Mouse (Mus musculus) heart, embryonic 11.5 days (tissue): ENCODE data around the gene Egln3. TPM values are rescaled to one million over a fixed set of nuclear protein-coding genes. Genes with fewer than 3 reads are reported as not detected.
A peak's percentile ranks its signal among the peaks of the same experiment; 100 is the strongest.

Source experiments
- ATAC-seq: fragments of 200-750 bp; cut with Nextera tagmentation; replicated peaks from 2 replicates; pipeline ENCODE4 v1.8.0; 2017; ENCODE audit warnings: moderate library complexity; ENCODE audit not compliant: insufficient number of reproducible peaks, low FRiP score, low TSS enrichment
- H3K27ac ChIP-seq: fragments of 300-500 bp; sonication (generic); 2 replicates; pipeline ENCODE4 v1.5.1; 2014; ENCODE audit warnings: mild to moderate bottlenecking, low read depth, low read length
- H3K27me3 ChIP-seq: fragments of 300-500 bp; sonication (generic); 2 replicates; pipeline ENCODE4 v1.6.1; 2014; ENCODE audit warnings: mild to moderate bottlenecking, low read length, mixed read lengths; ENCODE audit not compliant: control insufficient read depth, insufficient read depth
- H3K36me3 ChIP-seq: fragments of 300-500 bp; sonication (generic); 2 replicates; pipeline ENCODE4 v1.6.1; 2014; ENCODE audit warnings: mild to moderate bottlenecking, low read length, moderate library complexity, mixed read lengths; ENCODE audit not compliant: control insufficient read depth, insufficient read depth
- H3K4me1 ChIP-seq: fragments of 300-500 bp; sonication (generic); 2 replicates; pipeline ENCODE4 v1.6.1; 2014; ENCODE audit warnings: low read length; ENCODE audit not compliant: control insufficient read depth, insufficient read depth
- H3K4me2 ChIP-seq: fragments of 300-500 bp; sonication (generic); 2 replicates; pipeline ENCODE4 v1.6.1; 2014; ENCODE audit warnings: mild to moderate bottlenecking, moderate library complexity
- H3K4me3 ChIP-seq: fragments of 300-500 bp; sonication (generic); 2 replicates; pipeline ENCODE4 v1.5.1; 2014; ENCODE audit warnings: low read depth, low read length
- H3K9ac ChIP-seq: fragments of 300-500 bp; sonication (generic); 2 replicates; pipeline ENCODE4 v1.6.1; 2014; ENCODE audit warnings: mild to moderate bottlenecking, low read depth, low read length, moderate library complexity
- H3K9me3 ChIP-seq: fragments of 300-500 bp; sonication (generic); replicated peaks from 2 replicates; pipeline ENCODE4 v1.6.1; 2016; ENCODE audit warnings: low read length; ENCODE audit not compliant: control insufficient read depth
- WGBS: fragments of 180-500 bp; shearing (Covaris S2); extraction: QIAGEN DNeasy Blood & Tissue Kit; methylation state at CpG from one replicate; pipeline ENCODE4 v1.1.7; 2014; ENCODE audit not compliant: insufficient replicate concordance; 5-methylcytosine and 5-hydroxymethylcytosine counted together
- polyA plus RNA-seq: library from polyadenylated mRNA; unstranded; fragments of >200 nt; fragmentation: Nextera tagmentation; extraction: Ambion mirVana; gene quantifications from 2 replicates; pipeline ENCODE4 v1.2.1, GENCODE M21; 2014

The Egln3 gene
- polyA plus RNA-seq, 1 experiment from 2014 or later: 6.8 TPM

- WGBS: 62% methylated on average over 6 of the region's 6 CpGs
Measured at GRCm38 (mm10) chr12:54209182-54209563, 5.5 kb upstream of the Egln3 start.

GRCm38 (mm10) chr12:54208433-54209181 lies 4.9 kb upstream of the Egln3 start:
- no peak for ATAC-seq
- no peaks in the 10 kb centered on the region for H3K4me1 ChIP-seq
- 61% methylated on average over 8 of the region's 8 CpGs for WGBS
- no peak overlapping the region for H3K9ac ChIP-seq
- no peaks in the 10 kb centered on the region for H3K9me3 ChIP-seq
- H3K4me3 ChIP-seq: no peak overlapping the region
- H3K27ac ChIP-seq: no peak overlapping the region
- no peak overlapping the region for H3K4me2 ChIP-seq
- no peaks in the 10 kb centered on the region for H3K27me3 ChIP-seq
- H3K36me3 ChIP-seq: no peaks in the 10 kb centered on the region

More at GRCm38 (mm10) chr12:54209182-54209563, 5.5 kb upstream of the Egln3 start:
- H3K9ac ChIP-seq: no peak overlapping the region
- no peaks in the 10 kb centered on the region for H3K9me3 ChIP-seq
- H3K27ac ChIP-seq: no peak overlapping the region
- no peak for ATAC-seq
- no peak overlapping the region for H3K4me3 ChIP-seq
- no peaks in the 10 kb centered on the region for H3K27me3 ChIP-seq
- no peak overlapping the region for H3K4me2 ChIP-seq
- H3K36me3 ChIP-seq: no peaks in the 10 kb centered on the region
- H3K4me1 ChIP-seq: no peaks in the 10 kb centered on the region

GRCm38 (mm10) chr12:54205731-54206130 lies 2.1 kb upstream of the Egln3 start:
- 83% methylated on average over 4 of the region's 4 CpGs for WGBS
- H3K36me3 ChIP-seq: no peaks in the 10 kb centered on the region
- H3K4me1 ChIP-seq: peaks cover 5% of the 10 kb centered on the region; the same call in 1 of the 2 replicates
- H3K9me3 ChIP-seq: no peaks in the 10 kb centered on the region
- no peak overlapping the region for H3K4me3 ChIP-seq
- H3K9ac ChIP-seq: no peak overlapping the region
- no peak overlapping the region for H3K27ac ChIP-seq
- ATAC-seq: no peak
- H3K4me2 ChIP-seq: no peak overlapping the region
- H3K27me3 ChIP-seq: peaks cover 4% of the 10 kb centered on the region

GRCm38 (mm10) chr12:54205195-54205594 lies 1.5 kb upstream of the Egln3 start:
- no peak overlapping the region for H3K4me2 ChIP-seq
- H3K4me3 ChIP-seq: no peak overlapping the region
- H3K27ac ChIP-seq: no peak overlapping the region
- H3K36me3 ChIP-seq: no peaks in the 10 kb centered on the region
- peaks cover 4% of the 10 kb centered on the region for H3K27me3 ChIP-seq
- H3K9me3 ChIP-seq: no peaks in the 10 kb centered on the region
- peaks cover 5% of the 10 kb centered on the region; the same call in 1 of the 2 replicates for H3K4me1 ChIP-seq
- WGBS: 9% methylated on average over 1 of the region's 1 CpGs
- no peak overlapping the region for H3K9ac ChIP-seq
- no peak for ATAC-seq

- Histone ChIP-seq H3K4me1 (peaks cover 5% of the 10 kb centered on the region; the same call in 1 of the 2 replicates), H3K4me3 (peak overlapping the region; percentile 64), H3K27ac (no peak overlapping the region), H3K9ac (peak overlapping the region; percentile 67), H3K27me3 (peaks cover 4% of the 10 kb centered on the region), H3K36me3 (no peaks in the 10 kb centered on the region), H3K9me3 (no peaks in the 10 kb centered on the region), H3K4me2 (peak overlapping the region; percentile 88)
- peak; percentile 33; the same call in 1 of the 2 replicates for ATAC-seq
- 1% methylated on average over 55 of the region's 55 CpGs for WGBS
Measured at GRCm38 (mm10) chr12:54202765-54203655, 650 bp downstream of the Egln3 start.

- ATAC-seq: no peak
- Histone ChIP-seq H3K9ac (peak overlapping the region; percentile 67; the same call in 1 of the 2 replicates), H3K4me2 (peak overlapping the region; percentile 88), H3K4me1 (peaks cover 10% of the 10 kb centered on the region; the same call in 1 of the 2 replicates), H3K27me3 (peaks cover 4% of the 10 kb centered on the region), H3K4me3 (peak overlapping the region; percentile 64), H3K9me3 (no peaks in the 10 kb centered on the region), H3K36me3 (no peaks in the 10 kb centered on the region), H3K27ac (no peak overlapping the region)
- WGBS: 32% methylated on average over 6 of the region's 6 CpGs
Measured at GRCm38 (mm10) chr12:54202276-54202675, 1.4 kb downstream of the Egln3 start.

GRCm38 (mm10) chr12:54200856-54201255 lies 2.8 kb downstream of the Egln3 start:
- H3K4me3 ChIP-seq: no peak overlapping the region
- H3K4me1 ChIP-seq: peaks cover 12% of the 10 kb centered on the region; the same call in 1 of the 2 replicates
- no peaks in the 10 kb centered on the region for H3K9me3 ChIP-seq
- no peak overlapping the region for H3K27ac ChIP-seq
- no peaks in the 10 kb centered on the region for H3K36me3 ChIP-seq
- 38% methylated on average over 6 of the region's 6 CpGs for WGBS
- peak overlapping the region; percentile 88; the same call in 1 of the 2 replicates for H3K4me2 ChIP-seq
- no peak for ATAC-seq
- no peak overlapping the region for H3K9ac ChIP-seq
- peaks cover 4% of the 10 kb centered on the region for H3K27me3 ChIP-seq

- H3K9me3 ChIP-seq: no peaks in the 10 kb centered on the region
- WGBS: 35% methylated on average over 4 of the region's 4 CpGs
- no peak overlapping the region for H3K9ac ChIP-seq
- no peak overlapping the region for H3K4me2 ChIP-seq
- H3K4me1 ChIP-seq: peaks cover 12% of the 10 kb centered on the region; the same call in 1 of the 2 replicates
- ATAC-seq: no peak
- H3K27ac ChIP-seq: no peak overlapping the region
- H3K36me3 ChIP-seq: no peaks in the 10 kb centered on the region
- no peak overlapping the region for H3K4me3 ChIP-seq
- H3K27me3 ChIP-seq: peaks cover 4% of the 10 kb centered on the region
Measured at GRCm38 (mm10) chr12:54200172-54200571, 3.5 kb downstream of the Egln3 start.
